Mouse (Mus musculus) adrenal gland, adult 18-20 months (tissue): ENCODE data around the gene Olfr1132. TPM values are rescaled to one million over a fixed set of nuclear protein-coding genes. Genes with fewer than 3 reads are reported as not detected.
"Not testable (repeated sequence)": the region's sequence is repeated elsewhere in the genome, so short reads cannot be mapped to it uniquely, and the experiment has no call there.

Experiments
- DNase-seq, 2 experiments: peaks; one replicate each; pipeline ENCODE4 v3.0.0; 2021 to 2022; ENCODE audit warnings: low spot score in 2 of 2
- long read RNA-seq, 2 experiments: library from polyadenylated mRNA; stranded (forward); transcript quantifications; one replicate each; pipeline ENCODE4 v2.0.0; 2021
- total RNA-seq, 2 experiments: library from RNA; stranded (reverse); gene quantifications; 1 replicate in 1 of 2; 2 replicates in 1 of 2; pipeline ENCODE4 v1.2.3; 2021

The Olfr1132 gene
- total RNA-seq: not detected
- long read RNA-seq, experiment 1: 0 reads
- long read RNA-seq, experiment 2: 0 reads

- DNase-seq: no peak
These were observed at the start of gene Olfr1132 for GRCm38 (mm10) chr2:87637435-87637834. Gene Olfr1132, minus strand, starts transcription at chr2:87637535.

GRCm38 (mm10) chr2:87673564-87673963 is 36.2 kb upstream of the Olfr1132 start, which contains the start of gene Olfr1135:
Gene Olfr1135, minus strand, starts transcription at chr2:87673664.
- no peak for DNase-seq

- no peak for DNase-seq
These were observed 21.0 kb upstream of the Olfr1132 start, which contains the start of gene Olfr1134 for GRCm38 (mm10) chr2:87658360-87658759. Gene Olfr1134, minus strand, starts transcription at chr2:87658460.

GRCm38 (mm10) chr2:87647274-87647673 is 9.9 kb upstream of the Olfr1132 start, which contains the start of gene Olfr1133:
Gene Olfr1133, minus strand, starts transcription at chr2:87647374.
- no peak for DNase-seq

- DNase-seq: no peak
These were observed 5.1 kb upstream of the Olfr1132 start for GRCm38 (mm10) chr2:87642441-87642840.

- DNase-seq: no peak
These were observed 10.5 kb downstream of the Olfr1132 start, which contains the start of gene Olfr1131 for GRCm38 (mm10) chr2:87626804-87627203. Gene Olfr1131, plus strand, starts transcription at chr2:87627104.

GRCm38 (mm10) chr2:87605912-87606311 is 31.4 kb downstream of the Olfr1132 start, which contains the start of gene Olfr1130:
Gene Olfr1130, plus strand, starts transcription at chr2:87606212.
- DNase-seq: not testable (repeated sequence)

Other genes with a start within 250 kb of the Olfr1132 start
- gene Olfr1123, start 220.9 kb downstream of the Olfr1132 start, total RNA-seq: not detected
- not detected for gene Olfr1124, start 207.3 kb downstream of the Olfr1132 start, total RNA-seq
- gene Olfr1126, start 183.6 kb downstream of the Olfr1132 start, total RNA-seq: not detected
- gene Pramel7, start 140.4 kb downstream of the Olfr1132 start, total RNA-seq: not detected
- not detected for gene Pramel6, start 131.0 kb downstream of the Olfr1132 start, total RNA-seq
- gene Olfr153, start 105.7 kb downstream of the Olfr1132 start, total RNA-seq: not detected
- not detected for gene Olfr1128, start 92.0 kb downstream of the Olfr1132 start, total RNA-seq
- gene Olfr1129, start 63.6 kb downstream of the Olfr1132 start, total RNA-seq: not detected
- not detected for gene Olfr1130, start 31.3 kb downstream of the Olfr1132 start, total RNA-seq
- not detected for gene Olfr1131, start 10.4 kb downstream of the Olfr1132 start, total RNA-seq
- not detected for gene Olfr1133, start 9.8 kb upstream of the Olfr1132 start, total RNA-seq
- gene Olfr1134, start 20.9 kb upstream of the Olfr1132 start, total RNA-seq: not detected
- not detected for gene Olfr1135, start 36.1 kb upstream of the Olfr1132 start, total RNA-seq
- gene Olfr1136, start 56.4 kb upstream of the Olfr1132 start, total RNA-seq: not detected
- gene Olfr1137, start 75.6 kb upstream of the Olfr1132 start, total RNA-seq: not detected
- not detected for gene Olfr1138, start 102.4 kb upstream of the Olfr1132 start, total RNA-seq
- not detected for gene Olfr1140, start 106.2 kb upstream of the Olfr1132 start, total RNA-seq
- gene Olfr1141, start 116.5 kb upstream of the Olfr1132 start, total RNA-seq: not detected
- not detected for gene Olfr152, start 141.9 kb upstream of the Olfr1132 start, total RNA-seq
- gene Olfr1143, start 163.1 kb upstream of the Olfr1132 start, total RNA-seq: not detected
- gene Olfr1145, start 172.3 kb upstream of the Olfr1132 start, total RNA-seq: not detected
- gene Olfr1148, start 193.0 kb upstream of the Olfr1132 start, total RNA-seq: not detected
- gene Olfr1150-ps1, start 206.5 kb upstream of the Olfr1132 start, total RNA-seq: not detected
- not detected for gene Olfr1151, start 218.3 kb upstream of the Olfr1132 start, total RNA-seq
- gene Olfr1152, start 229.0 kb upstream of the Olfr1132 start, total RNA-seq: not detected